In the genomic region with DNA sequence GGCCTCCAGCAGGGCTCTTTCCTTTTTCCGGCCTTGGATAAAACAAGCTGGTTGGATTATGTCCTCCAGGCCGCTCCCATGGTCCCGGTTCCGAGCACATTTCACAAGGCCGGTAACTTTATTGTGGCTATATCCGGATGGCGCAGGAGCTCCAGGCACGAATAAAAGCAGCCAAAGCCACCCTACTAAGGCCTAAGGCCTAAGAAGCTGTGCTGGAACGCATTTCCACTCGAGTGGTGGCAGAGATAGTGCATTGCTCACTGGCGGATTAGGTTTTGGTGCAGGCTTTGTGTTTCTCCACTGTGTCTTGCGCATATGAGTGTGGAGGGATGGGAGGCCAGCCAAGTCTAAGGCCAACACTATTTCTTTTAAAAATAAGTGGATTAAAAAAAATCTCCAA, we compare ENCODE assay signal across 8 mouse cellular contexts. TPM values are rescaled to one million over a fixed set of nuclear protein-coding genes. Genes with fewer than 3 reads are reported as not detected.
DNase-seq lines count a peak whose midpoint lies in the region; ATAC-seq and TF ChIP-seq lines count a peak whose summit lies in the region.

No protein-coding gene starts in this region.

- no peak overlapping the region for H3K4me3 ChIP-seq in ES-Bruce4 (ENCODE audit: low read depth, low read length)
- peak overlapping the region; percentile 32 for H3K4me3 ChIP-seq in hindbrain, embryonic 15.5 days
- H3K4me3 ChIP-seq in liver, embryonic 16.5 days (ENCODE audit: low read depth, low read length) = peak overlapping the region; percentile 68
- H3K4me3 ChIP-seq in small intestine, adult 2 months (ENCODE audit: low read depth, low read length) = peak overlapping the region; percentile 5; the same call in 1 of the 2 replicates

- H3K27ac ChIP-seq in ES-Bruce4 (ENCODE audit: insufficient read depth, low read length) = no peak overlapping the region
- 0 out of 2 replicates have a peak overlapping the region, but pooled peaks have one; percentile 5 for H3K27ac ChIP-seq in hindbrain, embryonic 15.5 days (replicated peaks)
- peak overlapping the region; percentile 98 for H3K27ac ChIP-seq in liver, embryonic 16.5 days (ENCODE audit: low read length)
- no peak overlapping the region for H3K27ac ChIP-seq in small intestine, adult 2 months (ENCODE audit: insufficient read depth, low read depth, low read length)

- peak; percentile 45 for DNase-seq in embryo, embryonic 10.5 days (ENCODE audit: low spot score)
- DNase-seq in adrenal gland, postnatal 25 days = no peak
- no peak for DNase-seq in adrenal gland, adult 8-10 months

- H3K36me3 ChIP-seq in ES-Bruce4 (ENCODE audit: control insufficient read depth, insufficient read depth, low read length, poor library complexity, severe bottlenecking) = no peaks in the 10 kb centered on the region
- no peaks in the 10 kb centered on the region for H3K36me3 ChIP-seq in hindbrain, embryonic 15.5 days
- H3K36me3 ChIP-seq in liver, embryonic 16.5 days (ENCODE audit: control insufficient read depth, insufficient read depth) = peaks cover 24% of the 10 kb centered on the region
- H3K36me3 ChIP-seq in small intestine, adult 2 months (ENCODE audit: control insufficient read depth, insufficient read depth, low read length) = no peaks in the 10 kb centered on the region

- TF ChIP-seq EP300 in ES-Bruce4 (IDR thresholded peaks at IDR 0.05; ENCODE audit: insufficient read depth, low read depth, low read length) = no peak

- H3K4me2 ChIP-seq in hindbrain, embryonic 15.5 days = peak overlapping the region; percentile 29; the same call in 1 of the 2 replicates
- H3K4me2 ChIP-seq in liver, embryonic 16.5 days (ENCODE audit: low read depth, low read length) = peak overlapping the region; percentile 97

- peak overlapping the region; percentile 19; the same call in 1 of the 2 replicates for H3K9ac ChIP-seq in ES-Bruce4 (ENCODE audit: low read depth, poor library complexity, severe bottlenecking)
- no peak overlapping the region for H3K9ac ChIP-seq in hindbrain, embryonic 15.5 days
- peak overlapping the region; percentile 85 for H3K9ac ChIP-seq in liver, embryonic 16.5 days (ENCODE audit: low read depth, low read length)

- no peak for TF ChIP-seq POLR2A in ES-Bruce4 (IDR thresholded peaks at IDR 0.05; ENCODE audit: insufficient read depth, low read length)
- TF ChIP-seq POLR2A in small intestine, adult 2 months (IDR thresholded peaks at IDR 0.05; ENCODE audit: low read depth, low read length) = no peak

- no peak for TF ChIP-seq CTCF in ES-Bruce4 (IDR thresholded peaks at IDR 0.05; ENCODE audit: low read depth, low read length)
- no peak for TF ChIP-seq CTCF in small intestine, adult 2 months (IDR thresholded peaks at IDR 0.05; ENCODE audit: extremely low read depth, insufficient read length, insufficient replicate concordance, low read depth, low read length)

- no peaks in the 10 kb centered on the region for H3K9me3 ChIP-seq in ES-Bruce4 (replicated peaks; ENCODE audit: control insufficient read depth, insufficient read depth, low read length, poor library complexity, severe bottlenecking)
- no peaks in the 10 kb centered on the region for H3K9me3 ChIP-seq in hindbrain, embryonic 15.5 days
- no peaks in the 10 kb centered on the region for H3K9me3 ChIP-seq in liver, embryonic 16.5 days (replicated peaks; ENCODE audit: control insufficient read depth, low read length)

- no peak for ATAC-seq in hindbrain, embryonic 15.5 days (ENCODE audit: low FRiP score, low read depth)
- no peak for ATAC-seq in liver, embryonic 16.5 days (ENCODE audit: low read depth)
- no peak for ATAC-seq in erythroid progenitor cell, adult 5-6 weeks (replicated peaks; ENCODE audit: low FRiP score, poor library complexity, severe bottlenecking)

- 6% methylated on average over 12 of the region's 12 CpGs for WGBS in hindbrain, embryonic 15.5 days
- 9% methylated on average over 12 of the region's 12 CpGs for WGBS in liver, embryonic 16.5 days (ENCODE audit: insufficient replicate concordance)
- WGBS in small intestine, adult 2 months = 39% methylated on average over 12 of the region's 12 CpGs

- H3K4me1 ChIP-seq in ES-Bruce4 (ENCODE audit: control insufficient read depth, insufficient read depth, low read length) = no peaks in the 10 kb centered on the region
- peaks cover 27% of the 10 kb centered on the region for H3K4me1 ChIP-seq in hindbrain, embryonic 15.5 days (replicated peaks)
- peaks cover 39% of the 10 kb centered on the region for H3K4me1 ChIP-seq in liver, embryonic 16.5 days (ENCODE audit: control insufficient read depth, low read depth, low read length)
- peaks cover 13% of the 10 kb centered on the region for H3K4me1 ChIP-seq in small intestine, adult 2 months (ENCODE audit: control insufficient read depth, insufficient read depth, insufficient read length, low read length)

- H3K27me3 ChIP-seq in ES-Bruce4 (ENCODE audit: control insufficient read depth, insufficient read depth, low read length, poor library complexity, severe bottlenecking) = peaks cover 34% of the 10 kb centered on the region
- H3K27me3 ChIP-seq in hindbrain, embryonic 15.5 days = peaks cover 73% of the 10 kb centered on the region
- H3K27me3 ChIP-seq in liver, embryonic 16.5 days (ENCODE audit: control insufficient read depth, insufficient read depth, low read depth, low read length) = peaks cover 4% of the 10 kb centered on the region
- H3K27me3 ChIP-seq in small intestine, adult 2 months (ENCODE audit: control insufficient read depth, insufficient read depth, low read length) = peaks cover 91% of the 10 kb centered on the region

RNA-seq across cellular contexts. Expression of gene Tal1, which starts 3.6 kb away (rescaled TPM):
- 0.37 and 0.61 TPM in 2 replicates for polyA plus RNA-seq in ES-Bruce4 (2011; ENCODE audit: insufficient read depth, insufficient read length, low read depth, missing spikeins)
- 2.6 and 3.2 TPM in 2 replicates for polyA plus RNA-seq in hindbrain, embryonic 15.5 days (2015; fragmentation: Nextera tagmentation; extraction: Ambion mirVana)
- polyA plus RNA-seq in liver, embryonic 16.5 days (2015; fragmentation: Nextera tagmentation; extraction: Ambion mirVana) = 17.1 and 17.8 TPM in 2 replicates
- polyA plus RNA-seq in small intestine, adult 2 months (2012; rRNA removed) = 0.71 and 1.8 TPM in 2 replicates
- total RNA-seq in erythroid progenitor cell, adult 5-6 weeks (2015; ENCODE audit: low replicate concordance) = 227 and 255 TPM in 2 replicates
- 186 and 231 TPM in 2 replicates for total RNA-seq in erythroid progenitor cell, adult 5-6 weeks (2017; ENCODE audit: low replicate concordance)
- total RNA-seq in adrenal gland, postnatal 25 days (2021) = 2.9 and 3.5 TPM in 2 replicates
- total RNA-seq in adrenal gland, adult 8-10 months (2022) = 1 to 10 TPM; 1.9 to 4.0 (median 2.6) TPM

RNA-seq across cellular contexts. Expression of gene Pdzk1ip1, which starts 28.6 kb away (rescaled TPM):
- polyA plus RNA-seq in ES-Bruce4 (2011; ENCODE audit: insufficient read depth, insufficient read length, low read depth, missing spikeins) = 3.4 and 4.7 TPM in 2 replicates
- 2.7 and 3.7 TPM in 2 replicates for polyA plus RNA-seq in hindbrain, embryonic 15.5 days (2015; fragmentation: Nextera tagmentation; extraction: Ambion mirVana)
- 25.1 and 28.2 TPM in 2 replicates for polyA plus RNA-seq in liver, embryonic 16.5 days (2015; fragmentation: Nextera tagmentation; extraction: Ambion mirVana)
- 8.4 and 10.7 TPM in 2 replicates for polyA plus RNA-seq in small intestine, adult 2 months (2012; rRNA removed)
- 733 and 856 TPM in 2 replicates for total RNA-seq in erythroid progenitor cell, adult 5-6 weeks (2015; ENCODE audit: low replicate concordance)
- total RNA-seq in erythroid progenitor cell, adult 5-6 weeks (2017; ENCODE audit: low replicate concordance) = 400 and 437 TPM in 2 replicates
- total RNA-seq in adrenal gland, postnatal 25 days (2021) = 0.58 TPM in 1 of 2 replicates, not detected in the other
- total RNA-seq in adrenal gland, adult 8-10 months (2022) = 1 to 10 TPM in 2 of 4 experiments, under 1 TPM in 1, not detected in 1; 0.37 to 1.1 (median 1.0) TPM

RNA-seq across cellular contexts. Expression of gene Stil, which starts 59.9 kb away (rescaled TPM):
- polyA plus RNA-seq in ES-Bruce4 (2011; ENCODE audit: insufficient read depth, insufficient read length, low read depth, missing spikeins) = 23.5 and 25.3 TPM in 2 replicates
- 2.6 and 2.8 TPM in 2 replicates for polyA plus RNA-seq in hindbrain, embryonic 15.5 days (2015; fragmentation: Nextera tagmentation; extraction: Ambion mirVana)
- 10.2 and 10.4 TPM in 2 replicates for polyA plus RNA-seq in liver, embryonic 16.5 days (2015; fragmentation: Nextera tagmentation; extraction: Ambion mirVana)
- polyA plus RNA-seq in small intestine, adult 2 months (2012; rRNA removed) = 0.29 and 0.98 TPM in 2 replicates
- total RNA-seq in erythroid progenitor cell, adult 5-6 weeks (2015; ENCODE audit: low replicate concordance) = 96.2 and 98.1 TPM in 2 replicates
- total RNA-seq in erythroid progenitor cell, adult 5-6 weeks (2017; ENCODE audit: low replicate concordance) = 73.3 and 112 TPM in 2 replicates
- 0.94 and 1.2 TPM in 2 replicates for total RNA-seq in adrenal gland, postnatal 25 days (2021)
- total RNA-seq in adrenal gland, adult 8-10 months (2022) = under 1 TPM; 0.52 to 0.89 (median 0.54) TPM

Comparison
In these comparisons a context has a peak if more than half of its experiments do, and no peak if none do; other contexts are left out.
1. H3K27ac ChIP-seq: peak in hindbrain, embryonic 15.5 days (single experiment) and liver, embryonic 16.5 days (single experiment); none in ES-Bruce4 (single experiment) and small intestine, adult 2 months (single experiment).